Mouse (Mus musculus) cerebellum, postnatal 10 days (tissue): Measurements from ENCODE around the gene Zbtb46.

Source experiments
- DNase-seq, 2 experiments: peaks; one replicate each; pipeline ENCODE4 v3.0.0; 2021; ENCODE audit warnings: mixed read lengths in 2 of 2

Gene Zbtb46

GRCm38 (mm10) chr2:181356780-181357179 is 102.4 kb downstream of the Zbtb46 start:
- no peak for DNase-seq

- DNase-seq, result peak in 1 of 2 experiments; percentile 22
Observed at GRCm38 (mm10) chr2:181342766-181343165, 116.5 kb downstream of the Zbtb46 start.

GRCm38 (mm10) chr2:181340426-181340825 is 118.8 kb downstream of the Zbtb46 start:
- peak; percentile 79 to 81 for DNase-seq
